Mouse (Mus musculus) neural tube, embryonic 12.5 days (tissue): ENCODE measurements around the gene Shprh. TPM values are rescaled to one million over a fixed set of nuclear protein-coding genes. Genes with fewer than 3 reads are reported as not detected.
"Not testable (repeated sequence)": the region's sequence is repeated elsewhere in the genome, so short reads cannot be mapped to it uniquely, and the experiment has no call there.

Source experiments
- ATAC-seq: fragments of 200-750 bp; cut with Nextera tagmentation; 2 replicates; pipeline ENCODE4 v1.8.0; 2017; ENCODE audit warnings: low read depth, mild to moderate bottlenecking, moderate TSS enrichment, moderate library complexity; ENCODE audit not compliant: low FRiP score
- H3K27ac ChIP-seq: fragments of 300-500 bp; sonication (generic); 2 replicates; pipeline ENCODE4 v1.5.1; 2016
- H3K27me3 ChIP-seq: fragments of 300-500 bp; sonication (generic); replicated peaks from 2 replicates; pipeline ENCODE4 v1.6.1; 2016; ENCODE audit warnings: mild to moderate bottlenecking
- H3K36me3 ChIP-seq: fragments of 300-500 bp; sonication (generic); 2 replicates; pipeline ENCODE4 v1.6.1; 2016; ENCODE audit warnings: mild to moderate bottlenecking
- H3K4me1 ChIP-seq: fragments of 300-500 bp; sonication (generic); 2 replicates; pipeline ENCODE4 v1.6.1; 2016
- H3K4me2 ChIP-seq: fragments of 300-500 bp; sonication (generic); replicated peaks from 2 replicates; pipeline ENCODE4 v1.6.1; 2016; ENCODE audit warnings: mild to moderate bottlenecking
- H3K4me3 ChIP-seq: fragments of 300-500 bp; sonication (generic); 2 replicates; pipeline ENCODE4 v1.5.1; 2016
- H3K9ac ChIP-seq: fragments of 300-500 bp; sonication (generic); 2 replicates; pipeline ENCODE4 v1.6.1; 2016; ENCODE audit warnings: mild to moderate bottlenecking
- H3K9me3 ChIP-seq: fragments of 300-500 bp; sonication (generic); 2 replicates; pipeline ENCODE4 v1.6.1; 2016; ENCODE audit warnings: mild to moderate bottlenecking
- WGBS: fragments of 180-500 bp; shearing (Covaris S2); methylation state at CpG from one replicate; pipeline ENCODE4 v1.1.7; 2016; 5-methylcytosine and 5-hydroxymethylcytosine counted together
- polyA plus RNA-seq: library from polyadenylated mRNA; unstranded; fragments of >200 nt; fragmentation: Nextera tagmentation; extraction: Ambion mirVana; gene quantifications from 2 replicates; pipeline ENCODE4 v1.2.1, GENCODE M21; 2016

Gene Shprh
- polyA plus RNA-seq, 1 experiment from 2014 or later: 25.3 TPM

GRCm38 (mm10) chr10:11180077-11180476 lies 30.9 kb downstream of the Shprh start:
- WGBS: 95% methylated on average over 5 of the region's 5 CpGs
- peaks cover 52% of the 10 kb centered on the region for H3K36me3 ChIP-seq

GRCm38 (mm10) chr10:11197341-11197740 lies 48.1 kb downstream of the Shprh start:
- Histone ChIP-seq H3K9me3 (no peaks in the 10 kb centered on the region), H3K27me3 (no peaks in the 10 kb centered on the region), H3K4me2 (no peak overlapping the region), H3K36me3 (peaks cover 44% of the 10 kb centered on the region), H3K27ac (no peak overlapping the region), H3K9ac (no peak overlapping the region), H3K4me3 (no peak overlapping the region), H3K4me1 (no peaks in the 10 kb centered on the region)
- 96% methylated on average over 1 of the region's 1 CpGs for WGBS
- ATAC-seq: no peak

More at GRCm38 (mm10) chr10:11180077-11180476, 30.9 kb downstream of the Shprh start:
- H3K27me3 ChIP-seq: no peaks in the 10 kb centered on the region
- H3K9ac ChIP-seq: no peak overlapping the region
- H3K27ac ChIP-seq: no peak overlapping the region
- H3K9me3 ChIP-seq: no peaks in the 10 kb centered on the region
- no peak for ATAC-seq
- H3K4me1 ChIP-seq: no peaks in the 10 kb centered on the region
- no peak overlapping the region for H3K4me3 ChIP-seq
- no peak overlapping the region for H3K4me2 ChIP-seq

- Histone ChIP-seq H3K9me3 (no peaks in the 10 kb centered on the region), H3K27me3 (no peaks in the 10 kb centered on the region), H3K4me3 (no peak overlapping the region), H3K36me3 (peaks cover 47% of the 10 kb centered on the region), H3K27ac (no peak overlapping the region), H3K4me2 (no peak overlapping the region), H3K9ac (no peak overlapping the region), H3K4me1 (no peaks in the 10 kb centered on the region)
- no peak for ATAC-seq
- WGBS: 92% methylated on average over 2 of the region's 2 CpGs
Measured at GRCm38 (mm10) chr10:11198346-11198745, 49.1 kb downstream of the Shprh start.

GRCm38 (mm10) chr10:11199980-11200379 lies 50.8 kb downstream of the Shprh start:
- H3K4me1 ChIP-seq: no peaks in the 10 kb centered on the region
- no peak overlapping the region for H3K9ac ChIP-seq
- peaks cover 38% of the 10 kb centered on the region for H3K36me3 ChIP-seq
- ATAC-seq: no peak
- no peak overlapping the region for H3K4me3 ChIP-seq
- H3K9me3 ChIP-seq: no peaks in the 10 kb centered on the region
- no peak overlapping the region for H3K4me2 ChIP-seq
- H3K27ac ChIP-seq: no peak overlapping the region
- H3K27me3 ChIP-seq: no peaks in the 10 kb centered on the region
- 60% methylated on average over 4 of the region's 4 CpGs for WGBS

- not testable (repeated sequence) for H3K27me3 ChIP-seq, H3K4me2 ChIP-seq, H3K4me3 ChIP-seq, H3K9ac ChIP-seq, ATAC-seq, H3K4me1 ChIP-seq, H3K27ac ChIP-seq, H3K9me3 ChIP-seq
- H3K36me3 ChIP-seq: peaks cover 41% of the 10 kb centered on the region
- WGBS: 90% methylated on average over 2 of the region's 2 CpGs
Measured at GRCm38 (mm10) chr10:11205883-11206282, 56.7 kb downstream of the Shprh start.

- no peak for ATAC-seq
- H3K9me3 ChIP-seq: no peaks in the 10 kb centered on the region
- H3K4me3 ChIP-seq: no peak overlapping the region
- no peak overlapping the region for H3K4me2 ChIP-seq
- H3K4me1 ChIP-seq: no peaks in the 10 kb centered on the region
- H3K9ac ChIP-seq: no peak overlapping the region
- peaks cover 43% of the 10 kb centered on the region for H3K36me3 ChIP-seq
- H3K27me3 ChIP-seq: no peaks in the 10 kb centered on the region
- no peak overlapping the region for H3K27ac ChIP-seq
- 96% methylated on average over 1 of the region's 1 CpGs for whole genome bisulfite sequencing
Measured at GRCm38 (mm10) chr10:11208670-11209069, 59.4 kb downstream of the Shprh start.

- peaks cover 51% of the 10 kb centered on the region for H3K36me3 ChIP-seq
- H3K4me3 ChIP-seq: no peak overlapping the region
- no peak overlapping the region for H3K4me2 ChIP-seq
- no peak overlapping the region for H3K27ac ChIP-seq
- no peaks in the 10 kb centered on the region for H3K4me1 ChIP-seq
- no peak overlapping the region for H3K9ac ChIP-seq
- H3K9me3 ChIP-seq: no peaks in the 10 kb centered on the region
- no peaks in the 10 kb centered on the region for H3K27me3 ChIP-seq
- ATAC-seq: no peak
- WGBS: 95% methylated on average over 4 of the region's 4 CpGs
Measured at GRCm38 (mm10) chr10:11212003-11212402, 62.8 kb downstream of the Shprh start.

GRCm38 (mm10) chr10:11226442-11226841 lies 77.2 kb downstream of the Shprh start:
- Histone ChIP-seq H3K27ac (no peak overlapping the region), H3K9ac (no peak overlapping the region), H3K4me2 (no peak overlapping the region), H3K9me3 (no peaks in the 10 kb centered on the region), H3K4me1 (no peaks in the 10 kb centered on the region), H3K4me3 (no peak overlapping the region), H3K27me3 (no peaks in the 10 kb centered on the region), H3K36me3 (no peaks in the 10 kb centered on the region)
- WGBS: 87% methylated on average over 3 of the region's 3 CpGs
- ATAC-seq: no peak

- no peak for ATAC-seq
- no peak overlapping the region for H3K27ac ChIP-seq
- no peak overlapping the region for H3K9ac ChIP-seq
- H3K4me2 ChIP-seq: no peak overlapping the region
- no peaks in the 10 kb centered on the region for H3K4me1 ChIP-seq
- H3K4me3 ChIP-seq: no peak overlapping the region
- WGBS: 52% methylated on average over 6 of the region's 6 CpGs
- H3K27me3 ChIP-seq: no peaks in the 10 kb centered on the region
- H3K36me3 ChIP-seq: no peaks in the 10 kb centered on the region
- no peaks in the 10 kb centered on the region for H3K9me3 ChIP-seq
Measured at GRCm38 (mm10) chr10:11229545-11230178, 80.4 kb downstream of the Shprh start.

GRCm38 (mm10) chr10:11233208-11233607 lies 84.0 kb downstream of the Shprh start:
- H3K4me2 ChIP-seq: no peak overlapping the region

GRCm38 (mm10) chr10:11242988-11243387 lies 93.8 kb downstream of the Shprh start:
- not testable (repeated sequence) for H3K4me2 ChIP-seq, H3K4me3 ChIP-seq, H3K27me3 ChIP-seq, H3K36me3 ChIP-seq, H3K9ac ChIP-seq, H3K27ac ChIP-seq, H3K4me1 ChIP-seq, H3K9me3 ChIP-seq, ATAC-seq
- WGBS: 57% methylated on average over 3 of the region's 3 CpGs

More at GRCm38 (mm10) chr10:11233208-11233607, 84.0 kb downstream of the Shprh start:
- no peaks in the 10 kb centered on the region for H3K27me3 ChIP-seq
- H3K9ac ChIP-seq: no peak overlapping the region
- WGBS: 77% methylated on average over 3 of the region's 3 CpGs
- H3K9me3 ChIP-seq: no peaks in the 10 kb centered on the region
- no peak overlapping the region for H3K27ac ChIP-seq
- no peaks in the 10 kb centered on the region for H3K36me3 ChIP-seq
- H3K4me3 ChIP-seq: no peak overlapping the region
- no peaks in the 10 kb centered on the region for H3K4me1 ChIP-seq
- no peak for ATAC-seq

GRCm38 (mm10) chr10:11248210-11248609 lies 99.0 kb downstream of the Shprh start:
- Histone ChIP-seq H3K4me3 (no peak overlapping the region), H3K4me1 (no peaks in the 10 kb centered on the region), H3K27me3 (no peaks in the 10 kb centered on the region), H3K36me3 (no peaks in the 10 kb centered on the region), H3K27ac (no peak overlapping the region), H3K9me3 (no peaks in the 10 kb centered on the region), H3K9ac (no peak overlapping the region), H3K4me2 (no peak overlapping the region)
- 89% methylated on average over 3 of the region's 3 CpGs for WGBS
- ATAC-seq: no peak

- Histone ChIP-seq H3K4me1 (no peaks in the 10 kb centered on the region), H3K36me3 (no peaks in the 10 kb centered on the region), H3K27ac (no peak overlapping the region), H3K9me3 (no peaks in the 10 kb centered on the region), H3K27me3 (no peaks in the 10 kb centered on the region), H3K9ac (no peak overlapping the region), H3K4me2 (no peak overlapping the region), H3K4me3 (no peak overlapping the region)
- 50% methylated on average over 2 of the region's 2 CpGs for WGBS
- ATAC-seq: no peak
Measured at GRCm38 (mm10) chr10:11250247-11250997, 101.2 kb downstream of the Shprh start.
